Mouse (Mus musculus) CH12.LX (cell line): Measurements from ENCODE around the gene Chrna4. TPM values are rescaled to one million over a fixed set of nuclear protein-coding genes. Genes with fewer than 3 reads are reported as not detected.

Experiments
- DNase-seq: peaks from one replicate; pipeline ENCODE4 v3.0.0-alpha.2; 2013; ENCODE audit errors: extremely low read depth
- H3K27ac ChIP-seq: 2 replicates; pipeline ENCODE4 v1.5.1; 2012; ENCODE audit warnings: low read depth, mild to moderate bottlenecking, control low read depth, moderate library complexity; ENCODE audit not compliant: insufficient read depth
- H3K27me3 ChIP-seq: replicated peaks from 2 replicates; pipeline ENCODE3; 2012; ENCODE audit warnings: inconsistent platforms
- H3K36me3 ChIP-seq, 2 experiments: replicated peaks in 1 of 2; 2 replicates each; pipeline versions ENCODE3 to v1.6.1; 2012; ENCODE audit warnings: inconsistent platforms in 1 of 2, low read length in 1 of 2, mild to moderate bottlenecking in 1 of 2, mixed read lengths in 1 of 2, moderate library complexity in 1 of 2; ENCODE audit not compliant: control insufficient read depth in 1 of 2, insufficient read depth in 1 of 2
- H3K4me1 ChIP-seq, 2 experiments: 2 replicates each; pipeline ENCODE4 v1.6.1; 2012; ENCODE audit warnings: inconsistent platforms in 1 of 2, moderate library complexity in 1 of 2; ENCODE audit not compliant: insufficient read depth in 2 of 2, control insufficient read depth in 1 of 2
- H3K4me2 ChIP-seq: 2 replicates; pipeline ENCODE4 v1.6.1; 2012; ENCODE audit warnings: low read depth, mild to moderate bottlenecking, control low read depth; ENCODE audit not compliant: poor library complexity, insufficient read depth, severe bottlenecking
- H3K4me3 ChIP-seq, 3 experiments: fragments of 150-350 bp in 1 of 3; sonication (generic) in 1 of 3; replicated peaks in 1 of 3; 2 replicates each; pipeline versions ENCODE3 to v1.5.1; 2011 to 2012; ENCODE audit warnings: low read depth in 2 of 3, low read length in 2 of 3, mild to moderate bottlenecking in 2 of 3, moderate library complexity in 2 of 3, control low read depth in 1 of 3, improper control_type of control experiment in 1 of 3, inconsistent platforms in 1 of 3, mixed read lengths in 1 of 3; ENCODE audit not compliant: poor library complexity in 1 of 3
- H3K79me2 ChIP-seq: replicated peaks from 2 replicates; pipeline ENCODE4 v1.6.1; 2012; ENCODE audit warnings: mild to moderate bottlenecking, moderate library complexity; ENCODE audit not compliant: control insufficient read depth, poor library complexity, insufficient read depth, severe bottlenecking; ENCODE audit errors: extremely low read depth
- H3K9ac ChIP-seq: 2 replicates; pipeline ENCODE4 v1.6.1; 2012; ENCODE audit warnings: low read depth, mild to moderate bottlenecking, control low read depth, moderate library complexity; ENCODE audit not compliant: insufficient read depth
- H3K9me3 ChIP-seq: replicated peaks from 2 replicates; pipeline ENCODE3; 2012; ENCODE audit warnings: low read length, inconsistent platforms, mixed read lengths
- BHLHE40 ChIP-seq: IDR thresholded peaks from 2 replicates; pipeline ENCODE4 v1.6.1; 2011; ENCODE audit warnings: mild to moderate bottlenecking, low read depth, low read length, improper control_type of control experiment
- CTCF ChIP-seq, 2 experiments: IDR thresholded peaks in 1 of 2; conservative IDR thresholded peaks in 1 of 2; 2 replicates each; pipeline ENCODE4 v1.5.1; 2011 to 2012; ENCODE audit warnings: low read depth in 2 of 2, low read length in 2 of 2, improper control_type of control experiment in 1 of 2, inconsistent platforms in 1 of 2, mild to moderate bottlenecking in 1 of 2, moderate library complexity in 1 of 2
- HCFC1 ChIP-seq: IDR thresholded peaks from 2 replicates; pipeline ENCODE4 v1.6.1; 2012; ENCODE audit warnings: low read depth, mild to moderate bottlenecking, inconsistent platforms, low read length, improper control_type of control experiment
- JUN ChIP-seq: IDR thresholded peaks from 2 replicates; pipeline ENCODE4 v1.6.1; 2011; ENCODE audit warnings: low read depth, mild to moderate bottlenecking, low read length, improper control_type of control experiment, moderate library complexity; ENCODE audit not compliant: insufficient read depth
- JUND ChIP-seq: conservative IDR thresholded peaks from 2 replicates; pipeline ENCODE4 v1.6.1; 2011; ENCODE audit warnings: low read depth, low read length, improper control_type of control experiment
- MAZ ChIP-seq: IDR thresholded peaks from 2 replicates; pipeline ENCODE4 v1.6.1; 2012; ENCODE audit warnings: low read depth, mild to moderate bottlenecking, inconsistent platforms, low read length, improper control_type of control experiment, moderate library complexity
- MEF2A ChIP-seq: IDR thresholded peaks from 2 replicates; pipeline ENCODE4 v1.6.1; 2014; ENCODE audit warnings: low read depth, mild to moderate bottlenecking, inconsistent platforms, low read length, improper control_type of control experiment, borderline replicate concordance
- NELFE ChIP-seq: IDR thresholded peaks from 2 replicates; pipeline ENCODE4 v1.6.1; 2011; ENCODE audit warnings: low read depth, low read length, improper control_type of control experiment
- PAX5 ChIP-seq: IDR thresholded peaks from 2 replicates; pipeline ENCODE4 v1.6.1; 2012; ENCODE audit warnings: low read length, inconsistent platforms, mixed read lengths
- POLR2A ChIP-seq: IDR thresholded peaks from 2 replicates; pipeline ENCODE4 v1.6.1; 2011; ENCODE audit warnings: low read depth, mild to moderate bottlenecking, improper control_type of control experiment, low read length
- SIN3A ChIP-seq: IDR thresholded peaks from 2 replicates; pipeline ENCODE4 v1.6.1; 2012; ENCODE audit warnings: low read length, improper control_type of control experiment, inconsistent platforms
- SMC3 ChIP-seq: IDR thresholded peaks from 2 replicates; pipeline ENCODE4 v1.6.1; 2011; ENCODE audit warnings: low read depth, low read length, improper control_type of control experiment
- UBTF ChIP-seq: IDR thresholded peaks from 2 replicates; pipeline ENCODE4 v1.6.1; 2012; ENCODE audit warnings: low read depth, mild to moderate bottlenecking, inconsistent platforms, low read length, improper control_type of control experiment, moderate library complexity
- USF1 ChIP-seq: IDR thresholded peaks from 2 replicates; pipeline ENCODE4 v1.6.1; 2014; ENCODE audit warnings: low read depth, mild to moderate bottlenecking, inconsistent platforms, low read length, improper control_type of control experiment
- USF2 ChIP-seq: conservative IDR thresholded peaks from 2 replicates; pipeline ENCODE4 v1.6.1; 2011; ENCODE audit warnings: low read depth, low read length, improper control_type of control experiment
- ZC3H11A ChIP-seq: IDR thresholded peaks from 2 replicates; pipeline ENCODE4 v1.6.1; 2012; ENCODE audit warnings: low read depth, mild to moderate bottlenecking, inconsistent platforms, low read length, improper control_type of control experiment
- ZKSCAN1 ChIP-seq: IDR thresholded peaks from 2 replicates; pipeline ENCODE4 v1.6.1; 2012; ENCODE audit warnings: low read depth, inconsistent platforms, low read length, improper control_type of control experiment, borderline replicate concordance
- ZMIZ1 ChIP-seq: IDR thresholded peaks from 2 replicates; pipeline ENCODE4 v1.6.1; 2012; ENCODE audit warnings: low read depth, mild to moderate bottlenecking, inconsistent platforms, low read length, improper control_type of control experiment
- ZNF384 ChIP-seq: IDR thresholded peaks from 2 replicates; pipeline ENCODE4 v1.6.1; 2012; ENCODE audit warnings: low read depth, low read length, improper control_type of control experiment, inconsistent platforms
- dilution Hi-C: fragments of 300-500 bp; cut with MboI; formaldehyde crosslinking; loops from 2 replicates; pipeline ENCODE4 v1.14.3; 2020; ENCODE audit warnings: low sequenced_read_pairs; ENCODE audit not compliant: extremely low pct_unique_long_range_greater_than_20kb, extremely low pct_ligation_motif_present
- in situ Hi-C: fragments of 300-500 bp; cut with MboI; formaldehyde crosslinking; loops from 3 replicates; pipeline ENCODE4 v1.14.3; 2019; ENCODE audit warnings: low sequenced_read_pairs, low pct_ligation_motif_present, low pct_unique_long_range_greater_than_20kb, mixed read lengths
- polyA plus RNA-seq: library from polyadenylated mRNA; unstranded; fragments of >175 nt; gene quantifications from 2 replicates; pipeline ENCODE4 v1.2.1, GENCODE M21; 2012; ENCODE audit warnings: low read depth; ENCODE audit not compliant: insufficient read length
- total RNA-seq, 2 experiments: library from RNA; depleted of rRNA; stranded (reverse); fragments of 300-350 nt in 1 of 2; fragments of >200 nt in 1 of 2; gene quantifications; 2 replicates each; pipeline ENCODE4 v1.2.3; 2012 to 2014

Gene Chrna4
- total and polyA plus RNA-seq, 3 experiments = not detected

GRCm38 (mm10) chr2:181078908-181079307, 35.6 kb upstream of the Chrna4 start:
- Histone ChIP-seq H3K4me3 (no peak overlapping the region), H3K36me3 (no peaks in the 10 kb centered on the region), H3K4me2 (no peak overlapping the region), H3K9ac (no peak overlapping the region), H3K79me2 (no peaks in the 10 kb centered on the region), H3K27me3 (peaks cover 10% of the 10 kb centered on the region), H3K9me3 (no peaks in the 10 kb centered on the region), H3K4me1 (peaks cover 36 to 40% of the 10 kb centered on the region in 2 experiments), H3K27ac (no peak overlapping the region)
- in situ Hi-C loops = no loop called here
- dilution Hi-C loops = no loop called here
- TF ChIP-seq ZMIZ1 (no peak), MAZ (no peak), MEF2A (no peak), JUND (no peak), ZKSCAN1 (no peak), ZNF384 (no peak), NELFE (no peak), CTCF (conservative IDR thresholded peaks at IDR 0.05 in 1 of 2, IDR thresholded peaks at IDR 0.05 in 1 of 2; ENCODE audit: low read depth in 2 of 2, low read length in 2 of 2) (no peak), HCFC1 (no peak), SMC3 (no peak), ZC3H11A (no peak), USF2 (no peak), UBTF (no peak), JUN (no peak), USF1 (no peak), BHLHE40 (no peak)
- no peak for DNase-seq

GRCm38 (mm10) chr2:181075501-181075900, 32.2 kb upstream of the Chrna4 start:
- H3K4me3 ChIP-seq = no peak overlapping the region
- no peak overlapping the region for H3K27ac ChIP-seq
- no peak for DNase-seq
- dilution Hi-C loops (no loop called here), in situ Hi-C loops (no loop called here)
- H3K4me2 ChIP-seq = no peak overlapping the region
- no peak overlapping the region for H3K9ac ChIP-seq
- no peaks in the 10 kb centered on the region for H3K79me2 ChIP-seq
- no peak for TF ChIP-seq POLR2A
- no peak for TF ChIP-seq JUN
- TF ChIP-seq SIN3A = no peak
- TF ChIP-seq PAX5 = no peak
- no peaks in the 10 kb centered on the region for H3K36me3 ChIP-seq
- no peaks in the 10 kb centered on the region for H3K9me3 ChIP-seq
- peaks cover 4 to 6% of the 10 kb centered on the region in 2 experiments for H3K4me1 ChIP-seq
- peaks cover 20% of the 10 kb centered on the region for H3K27me3 ChIP-seq
